Mouse (Mus musculus) adrenal gland, adult 8-10 months (tissue): Measurements from ENCODE around the gene Cenpv. TPM values are rescaled to one million over a fixed set of nuclear protein-coding genes. Genes with fewer than 3 reads are reported as not detected.
"Not testable (repeated sequence)": the region's sequence is repeated elsewhere in the genome, so short reads cannot be mapped to it uniquely, and the experiment has no call there.

Experiments
- DNase-seq: peaks from one replicate; pipeline ENCODE4 v3.0.0; 2022
- total RNA-seq, 4 experiments: library from RNA; stranded (reverse); gene quantifications; 2 replicates each; pipeline ENCODE4 v1.2.4; 2022

Cenpv gene
- total RNA-seq, 4 experiments from 2014 or later = 31.1 to 42.2 (median 39.0) TPM

- DNase-seq = no peak
Measured at GRCm38 (mm10) chr11:62553633-62554032, 14.6 kb upstream of the Cenpv start.

GRCm38 (mm10) chr11:62553186-62553585 lies 14.1 kb upstream of the Cenpv start:
- no peak for DNase-seq

GRCm38 (mm10) chr11:62551226-62552119 lies 12.4 kb upstream of the Cenpv start:
- peak; percentile 83 for DNase-seq

- peak; percentile 99 for DNase-seq
Measured at GRCm38 (mm10) chr11:62550727-62551225, 11.7 kb upstream of the Cenpv start, which contains the start of gene Ubb. TSS of gene Ubb (plus strand) at chr11:62551171.

- DNase-seq = peak; percentile 40
Measured at GRCm38 (mm10) chr11:62550227-62550685, 11.2 kb upstream of the Cenpv start.

- peak; percentile 84 for DNase-seq
Measured at GRCm38 (mm10) chr11:62549782-62550181, 10.7 kb upstream of the Cenpv start.

- no peak for DNase-seq
Measured at GRCm38 (mm10) chr11:62543991-62544390, 4.9 kb upstream of the Cenpv start.

GRCm38 (mm10) chr11:62541581-62541980 lies 2.5 kb upstream of the Cenpv start:
- no peak for DNase-seq

GRCm38 (mm10) chr11:62540969-62541368 lies 1.9 kb upstream of the Cenpv start:
- DNase-seq = no peak

GRCm38 (mm10) chr11:62540167-62540566 lies 1.1 kb upstream of the Cenpv start:
- no peak for DNase-seq

GRCm38 (mm10) chr11:62538321-62539088 lies 556 bp downstream of the Cenpv start:
- peak; percentile 28 for DNase-seq

GRCm38 (mm10) chr11:62537590-62537989 lies 1.5 kb downstream of the Cenpv start:
- no peak for DNase-seq

GRCm38 (mm10) chr11:62537089-62537488 lies 2.0 kb downstream of the Cenpv start:
- no peak for DNase-seq

GRCm38 (mm10) chr11:62522283-62522682 lies 16.8 kb downstream of the Cenpv start:
- no peak for DNase-seq

- DNase-seq = peak; percentile 54
Measured at GRCm38 (mm10) chr11:62518991-62519390, 20.1 kb downstream of the Cenpv start.

- no peak for DNase-seq
Measured at GRCm38 (mm10) chr11:62513311-62513710, 25.8 kb downstream of the Cenpv start.

- DNase-seq = no peak
Measured at GRCm38 (mm10) chr11:62512529-62513080, 26.5 kb downstream of the Cenpv start.

- DNase-seq = no peak
Measured at GRCm38 (mm10) chr11:62511444-62512202, 27.4 kb downstream of the Cenpv start.

GRCm38 (mm10) chr11:62510956-62511355 lies 28.1 kb downstream of the Cenpv start:
- DNase-seq = no peak

GRCm38 (mm10) chr11:62509571-62509970 lies 29.5 kb downstream of the Cenpv start:
- DNase-seq = no peak

- not testable (repeated sequence) for DNase-seq
Measured at GRCm38 (mm10) chr11:62508816-62509215, 30.2 kb downstream of the Cenpv start.

- DNase-seq = not testable (repeated sequence)
Measured at GRCm38 (mm10) chr11:62508365-62508764, 30.7 kb downstream of the Cenpv start.
